Mouse (Mus musculus): Measurements from ENCODE around the gene Carm1.

DNA sequence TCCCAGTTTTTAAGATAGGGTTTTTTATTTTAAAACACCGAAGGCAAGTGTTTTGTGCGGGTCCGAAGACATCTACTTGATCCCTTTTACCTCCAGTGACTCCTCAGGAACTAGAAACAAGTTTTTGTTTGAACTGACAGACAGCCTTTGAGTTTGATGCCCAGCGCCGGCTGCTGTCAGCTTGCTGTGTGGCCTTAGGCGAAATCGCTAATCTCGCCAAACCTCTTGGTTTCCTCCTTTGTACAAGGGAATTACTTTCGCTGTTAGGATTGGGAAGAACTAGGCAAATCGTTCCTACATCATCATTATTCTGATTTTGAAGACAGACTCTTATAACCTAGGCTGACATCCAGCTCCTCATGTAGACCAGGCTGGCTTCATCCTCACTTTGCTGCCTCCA lies 70.4 kb downstream of the Carm1 start:
- TF ChIP-seq CTCF (IDR thresholded peaks at IDR 0.05; ENCODE audit: low read depth, low read length) (no peak), POLR2A (IDR thresholded peaks at IDR 0.05; ENCODE audit: borderline replicate concordance, low read depth, low read length) (no peak)

Measured in bone marrow macrophage, adult 2 months (primary cell).